ENCODE assay signal across 18 mouse cellular contexts in genomic region chr1:54306404-54306803, GRCm38 (mm10). TPM values are rescaled to one million over a fixed set of nuclear protein-coding genes. Genes with fewer than 3 reads are reported as not detected.
"Had no signal": no experiment of that assay in that cellular context is flagged by ENCODE, and none has a peak within 500 bp of the region (broad histone marks: within the 10 kb centered on the region; RNA-seq: fewer than 3 reads in every experiment).

No protein-coding gene starts in this region.

- H3K4me3 ChIP-seq: layer of hippocampus, adult 2 months; limb, embryonic 13.5 days; liver, embryonic 15.5 days; midbrain, embryonic 10.5 days; myocyte; neural tube, embryonic 15.5 days had no signal

- DNase-seq: left cerebral cortex, postnatal 4 days; lung, adult 2 months; lung, postnatal 36 days; midbrain, embryonic 14.5 days; right cerebral cortex, adult 18-20 months; right cerebral cortex, postnatal 25 days; thymus, postnatal 36 days had no signal

- H3K9ac ChIP-seq: limb, embryonic 13.5 days; liver, embryonic 15.5 days; neural tube, embryonic 15.5 days had no signal

- H3K9me3 ChIP-seq: limb, embryonic 13.5 days; liver, embryonic 15.5 days; midbrain, embryonic 10.5 days; neural tube, embryonic 15.5 days had no signal

- H3K27ac ChIP-seq: layer of hippocampus, adult 2 months; limb, embryonic 13.5 days; liver, embryonic 15.5 days; midbrain, embryonic 10.5 days; neural tube, embryonic 15.5 days had no signal

- H3K4me1 ChIP-seq: limb, embryonic 13.5 days; liver, embryonic 15.5 days; midbrain, embryonic 10.5 days; neural tube, embryonic 15.5 days had no signal

- H3K27me3 ChIP-seq: limb, embryonic 13.5 days; liver, embryonic 15.5 days; neural tube, embryonic 15.5 days had no signal

- H3K36me3 ChIP-seq: limb, embryonic 13.5 days; liver, embryonic 15.5 days; midbrain, embryonic 10.5 days; neural tube, embryonic 15.5 days had no signal

- ATAC-seq: hindbrain, embryonic 16.5 days; lung, postnatal 0 days had no signal

- H3K4me2 ChIP-seq: limb, embryonic 13.5 days; liver, embryonic 15.5 days; neural tube, embryonic 15.5 days had no signal

RNA-seq across cellular contexts. Expression of gene Ccdc150, which starts 55.9 kb away (rescaled TPM):
- total RNA-seq: left cerebral cortex, adult 18-20 months had no signal
- polyA plus RNA-seq: liver, adult 2 months; midbrain, embryonic 14.5 days; small intestine, adult 2 months had no signal
